Mouse (Mus musculus) limb, embryonic 13.5 days (tissue): ENCODE data around the gene Grin2d. TPM values are rescaled to one million over a fixed set of nuclear protein-coding genes. Genes with fewer than 3 reads are reported as not detected.
"Not testable (repeated sequence)": the region's sequence is repeated elsewhere in the genome, so short reads cannot be mapped to it uniquely, and the experiment has no call there.

ENCODE experiments used
- ATAC-seq: fragments of 200-750 bp; cut with Nextera tagmentation; 2 replicates; pipeline ENCODE4 v1.8.0; 2017; ENCODE audit warnings: low read depth, moderate number of reproducible peaks, moderate TSS enrichment; ENCODE audit not compliant: low FRiP score
- H3K27ac ChIP-seq: fragments of 300-500 bp; sonication (generic); 2 replicates; pipeline ENCODE4 v1.5.1; 2015; ENCODE audit warnings: inconsistent platforms, mild to moderate bottlenecking, moderate library complexity
- H3K27me3 ChIP-seq: fragments of 300-500 bp; sonication (generic); 2 replicates; pipeline ENCODE4 v1.6.1; 2015; ENCODE audit warnings: mild to moderate bottlenecking, inconsistent platforms
- H3K36me3 ChIP-seq: fragments of 300-500 bp; sonication (generic); 2 replicates; pipeline ENCODE4 v1.6.1; 2015; ENCODE audit warnings: inconsistent platforms, mild to moderate bottlenecking, moderate library complexity
- H3K4me1 ChIP-seq: fragments of 300-500 bp; sonication (generic); 2 replicates; pipeline ENCODE4 v1.6.1; 2015; ENCODE audit warnings: inconsistent platforms
- H3K4me2 ChIP-seq: fragments of 300-500 bp; sonication (generic); replicated peaks from 2 replicates; pipeline ENCODE4 v1.6.1; 2015; ENCODE audit warnings: inconsistent platforms, mild to moderate bottlenecking, moderate library complexity
- H3K4me3 ChIP-seq: fragments of 300-500 bp; sonication (generic); 2 replicates; pipeline ENCODE4 v1.5.1; 2015; ENCODE audit warnings: moderate library complexity, mild to moderate bottlenecking, inconsistent platforms
- H3K9ac ChIP-seq: fragments of 300-500 bp; sonication (generic); 2 replicates; pipeline ENCODE4 v1.6.1; 2015; ENCODE audit warnings: mild to moderate bottlenecking, inconsistent platforms
- H3K9me3 ChIP-seq: fragments of 300-500 bp; sonication (generic); 2 replicates; pipeline ENCODE4 v1.6.1; 2016; ENCODE audit warnings: inconsistent platforms
- WGBS: fragments of 180-500 bp; shearing (Covaris S2); methylation state at CpG from one replicate; pipeline ENCODE4 v1.1.7; 2015; 5-methylcytosine and 5-hydroxymethylcytosine counted together
- polyA plus RNA-seq: library from polyadenylated mRNA; unstranded; fragments of >200 nt; fragmentation: Nextera tagmentation; extraction: Ambion mirVana; gene quantifications from 2 replicates; pipeline ENCODE4 v1.2.1, GENCODE M21; 2015

Grin2d gene
- polyA plus RNA-seq, 1 experiment from 2014 or later = 0.43 TPM

DNA sequence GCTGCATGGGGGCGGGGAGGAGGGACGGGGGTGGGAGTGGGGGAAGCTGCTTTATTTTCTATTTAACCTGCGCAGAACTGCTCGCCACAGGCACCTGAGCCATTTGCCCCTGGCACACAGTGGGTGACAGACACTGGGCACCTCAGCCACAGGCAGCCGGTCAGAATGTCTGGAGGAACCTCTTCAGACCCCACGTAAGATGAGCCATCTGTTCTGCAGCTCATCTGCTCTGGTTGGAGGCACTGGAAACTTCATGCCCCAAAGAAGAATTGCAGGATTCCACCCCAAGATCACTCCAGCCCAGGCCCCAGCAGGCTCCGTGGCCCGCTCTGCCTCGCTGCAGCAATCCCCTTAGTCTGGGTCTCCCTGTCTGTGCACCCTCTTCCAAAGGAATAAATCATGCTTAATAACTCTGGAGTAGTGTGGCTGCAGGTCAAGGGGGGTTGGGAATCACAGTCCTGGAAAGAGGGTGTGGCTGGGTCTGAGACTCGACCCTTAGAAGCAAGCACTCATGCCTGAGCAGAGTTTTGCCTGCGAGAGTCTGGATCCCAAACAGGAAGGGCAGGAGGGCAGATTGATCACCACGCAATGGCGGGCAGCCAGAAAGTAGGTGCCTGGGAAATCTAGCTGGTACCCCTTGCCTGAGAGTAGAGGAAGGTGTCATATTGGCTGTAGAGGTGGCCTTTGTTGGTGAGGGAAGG is 39.0 kb upstream of the Grin2d start:
- no peaks in the 10 kb centered on the region for H3K27me3 ChIP-seq
- peak; percentile 9 for ATAC-seq
- peak overlapping the region; percentile 60 for H3K9ac ChIP-seq
- H3K27ac ChIP-seq = peak overlapping the region; percentile 93
- peak overlapping the region; percentile 65 for H3K4me2 ChIP-seq
- peaks cover 63% of the 10 kb centered on the region for H3K4me1 ChIP-seq
- WGBS = 19% methylated on average over 13 of the region's 13 CpGs
- no peaks in the 10 kb centered on the region for H3K9me3 ChIP-seq
- peaks cover 9% of the 10 kb centered on the region for H3K36me3 ChIP-seq
- H3K4me3 ChIP-seq = peak overlapping the region; percentile 37

DNA sequence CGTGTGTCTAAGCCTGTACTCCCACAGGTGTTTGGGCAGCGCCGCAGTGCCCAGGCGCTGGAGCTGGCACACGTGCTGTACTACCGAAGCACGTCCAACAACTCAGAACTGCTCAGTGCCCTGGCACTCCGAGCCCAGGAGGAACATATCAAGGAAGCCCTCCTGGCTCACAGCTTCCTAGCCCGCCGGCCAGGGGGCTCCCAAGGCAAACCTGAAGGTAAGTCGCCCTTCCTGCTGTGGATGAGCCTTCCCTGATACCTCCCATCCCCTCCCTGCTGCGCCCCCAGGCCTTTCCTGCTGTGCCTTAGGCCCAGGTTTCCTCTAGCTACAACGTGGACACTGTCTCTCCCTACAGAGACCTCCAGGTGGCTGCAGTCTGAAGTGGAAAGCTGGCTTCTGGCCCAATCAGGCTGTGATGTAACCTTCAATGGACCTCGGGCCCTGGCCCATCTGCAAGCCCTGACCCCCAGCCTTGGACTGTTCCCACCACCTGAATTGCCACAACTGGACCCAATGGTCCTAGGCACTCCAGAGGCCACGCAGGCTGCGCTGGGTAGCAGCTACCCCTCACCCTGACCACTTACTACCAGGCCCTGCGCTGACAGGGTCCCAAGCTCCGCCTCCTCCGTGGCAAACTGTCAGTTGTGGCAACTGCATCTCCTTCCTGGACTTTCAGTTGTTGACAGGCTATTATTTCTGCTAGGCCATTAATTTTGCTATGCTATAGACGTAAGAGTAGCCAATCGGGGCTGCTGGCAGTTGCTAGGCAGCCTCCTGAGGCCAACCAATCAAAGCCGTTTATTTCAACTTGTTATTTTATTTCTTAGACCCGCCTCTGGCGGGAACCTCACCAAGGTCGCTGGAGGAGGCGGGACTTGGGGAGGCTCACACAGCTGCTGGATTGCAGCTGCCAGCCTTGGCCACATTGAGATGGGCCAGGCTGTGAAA is 38.2 kb upstream of the Grin2d start:
- Histone ChIP-seq H3K9ac (peak overlapping the region; percentile 67), H3K27ac (peak overlapping the region; percentile 93), H3K27me3 (no peaks in the 10 kb centered on the region), H3K4me3 (peak overlapping the region; percentile 37), H3K4me2 (peak overlapping the region; percentile 65), H3K9me3 (no peaks in the 10 kb centered on the region), H3K36me3 (peaks cover 10% of the 10 kb centered on the region), H3K4me1 (peaks cover 55% of the 10 kb centered on the region)
- peak; percentile 87 for ATAC-seq
- WGBS = 33% methylated on average over 26 of the region's 26 CpGs

DNA sequence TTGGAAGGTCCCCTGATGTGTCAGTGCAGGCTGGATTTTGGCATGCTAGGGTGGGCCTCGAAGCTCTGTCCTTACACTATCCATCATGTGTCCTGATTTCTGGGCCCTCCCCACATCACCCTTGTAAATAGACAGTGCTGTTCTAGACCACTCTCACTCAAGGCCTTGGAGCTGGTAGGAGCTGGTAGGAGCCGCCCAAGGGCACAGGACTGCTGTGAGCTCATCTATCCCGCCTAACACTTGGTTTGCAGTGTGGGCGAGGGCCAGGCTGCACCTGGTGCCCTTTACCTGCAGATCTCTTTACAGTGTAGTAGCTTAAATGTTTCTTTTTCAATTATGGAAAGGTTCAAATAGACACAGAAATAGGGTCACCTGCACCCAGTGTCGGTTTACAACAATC is 36.8 kb upstream of the Grin2d start:
- no peak overlapping the region for H3K4me2 ChIP-seq
- H3K9ac ChIP-seq = no peak overlapping the region
- H3K4me1 ChIP-seq = peaks cover 41% of the 10 kb centered on the region
- H3K9me3 ChIP-seq = no peaks in the 10 kb centered on the region; the same call in 1 of the 2 replicates
- H3K4me3 ChIP-seq = no peak overlapping the region
- no peak overlapping the region for H3K27ac ChIP-seq
- no peaks in the 10 kb centered on the region for H3K27me3 ChIP-seq
- no peak for ATAC-seq
- WGBS = 85% methylated on average over 5 of the region's 5 CpGs
- peaks cover 22% of the 10 kb centered on the region for H3K36me3 ChIP-seq

DNA sequence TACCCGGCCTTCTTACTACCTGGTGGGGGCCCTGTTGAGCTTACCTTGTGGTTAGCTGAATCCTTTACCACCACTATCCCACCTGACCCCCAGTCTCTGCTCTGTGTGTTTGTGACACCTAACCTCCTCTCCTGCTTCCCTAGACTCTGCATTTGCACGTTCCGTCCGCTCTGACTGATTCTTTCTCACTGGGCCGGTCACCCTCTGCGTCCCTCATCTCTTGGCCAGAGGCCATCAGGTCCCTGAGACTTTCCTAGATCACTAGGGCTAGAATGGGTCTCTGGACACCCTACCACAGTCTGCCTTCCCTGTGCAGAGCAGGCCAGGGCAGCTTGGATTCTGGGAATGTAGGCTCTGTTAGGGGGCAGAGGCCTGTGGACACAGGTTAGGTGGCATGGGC is 35.9 kb upstream of the Grin2d start:
- no peaks in the 10 kb centered on the region; the same call in 1 of the 2 replicates for H3K9me3 ChIP-seq
- peaks cover 29% of the 10 kb centered on the region for H3K36me3 ChIP-seq
- H3K4me2 ChIP-seq = no peak overlapping the region; the same call in 1 of the 2 replicates
- no peak for ATAC-seq
- WGBS = 87% methylated on average over 6 of the region's 6 CpGs
- H3K4me1 ChIP-seq = peaks cover 32% of the 10 kb centered on the region
- no peak overlapping the region for H3K4me3 ChIP-seq
- H3K9ac ChIP-seq = peak overlapping the region; percentile 26; the same call in 1 of the 2 replicates
- peak overlapping the region; percentile 39 for H3K27ac ChIP-seq
- H3K27me3 ChIP-seq = no peaks in the 10 kb centered on the region

DNA sequence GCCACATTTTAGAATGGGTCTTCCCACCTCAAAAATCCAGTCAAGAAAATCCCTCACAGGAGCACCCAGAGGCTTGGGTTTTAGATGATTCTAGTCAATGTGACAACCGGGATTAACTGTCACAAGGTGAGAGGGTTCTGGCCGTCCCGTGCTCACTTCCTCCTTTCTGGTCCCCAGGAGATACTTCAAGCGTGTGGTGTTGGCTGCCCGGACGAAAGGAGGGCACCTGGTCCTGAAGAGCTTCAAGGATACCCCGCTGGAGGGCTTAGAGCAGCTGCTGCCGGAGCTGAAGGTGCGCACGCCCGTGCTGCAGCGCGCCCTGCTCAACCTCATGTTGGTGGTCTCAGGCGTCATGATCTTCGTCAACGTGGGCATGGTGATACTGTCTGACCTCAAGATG is 31.0 kb upstream of the Grin2d start:
- ATAC-seq = no peak
- no peak overlapping the region for H3K27ac ChIP-seq

DNA sequence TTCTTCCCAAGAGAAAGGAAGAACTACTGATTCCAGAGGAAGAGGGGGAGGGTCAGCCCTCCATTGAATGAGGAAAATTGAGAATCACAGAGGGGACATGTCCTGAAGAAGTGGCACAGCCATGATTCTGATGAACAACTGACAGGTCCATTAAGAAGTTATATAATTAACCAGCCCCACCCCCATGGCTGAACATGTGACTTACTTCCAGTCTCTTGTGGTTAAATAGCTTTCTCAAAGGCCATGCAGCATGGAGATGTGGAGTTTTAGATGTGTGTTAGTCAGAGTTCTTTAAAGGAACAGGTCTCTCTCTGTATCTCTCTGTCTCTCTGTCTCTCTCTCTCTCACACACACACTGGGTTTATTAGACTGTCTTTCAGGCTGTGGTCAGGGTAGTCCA is 30.2 kb upstream of the Grin2d start:
- H3K27me3 ChIP-seq = no peaks in the 10 kb centered on the region
- no peak overlapping the region for H3K27ac ChIP-seq
- no peak overlapping the region for H3K4me3 ChIP-seq
- no peaks in the 10 kb centered on the region for H3K4me1 ChIP-seq
- H3K9me3 ChIP-seq = no peaks in the 10 kb centered on the region; the same call in 1 of the 2 replicates
- H3K9ac ChIP-seq = no peak overlapping the region
- no peak overlapping the region for H3K4me2 ChIP-seq
- no peak for ATAC-seq
- H3K36me3 ChIP-seq = peaks cover 36% of the 10 kb centered on the region

More for the DNA sequence above, 31.0 kb upstream of the Grin2d start:
- Histone ChIP-seq H3K4me3 (no peak overlapping the region), H3K4me2 (no peak overlapping the region), H3K9ac (no peak overlapping the region), H3K9me3 (no peaks in the 10 kb centered on the region; the same call in 1 of the 2 replicates), H3K27me3 (no peaks in the 10 kb centered on the region), H3K4me1 (peaks cover under 1% of the 10 kb centered on the region; the same call in 1 of the 2 replicates), H3K36me3 (peaks cover 36% of the 10 kb centered on the region)
- 93% methylated on average over 16 of the region's 16 CpGs for WGBS

DNA sequence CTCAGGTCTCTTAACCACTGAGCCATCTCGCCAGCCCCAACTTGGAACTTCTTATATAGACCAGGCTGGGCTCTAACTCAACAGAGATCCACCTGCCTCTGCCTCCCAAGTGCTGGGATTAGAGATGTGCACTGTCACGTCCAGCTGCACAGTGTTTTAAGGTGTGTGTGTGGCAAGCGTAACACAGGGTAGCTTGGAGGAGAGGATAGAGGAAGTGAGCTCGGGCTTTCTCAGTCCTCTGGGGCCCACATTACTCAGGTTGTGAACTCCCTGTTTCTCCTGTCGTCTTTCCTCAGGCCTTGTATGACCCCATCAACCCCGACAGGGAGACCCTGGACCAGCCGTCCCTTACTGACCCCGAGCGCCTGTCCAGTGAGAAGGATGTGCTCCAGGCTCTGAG is 28.4 kb upstream of the Grin2d start:
- H3K4me1 ChIP-seq = no peaks in the 10 kb centered on the region
- H3K4me3 ChIP-seq = no peak overlapping the region
- H3K27me3 ChIP-seq = no peaks in the 10 kb centered on the region
- no peak for ATAC-seq
- no peak overlapping the region for H3K27ac ChIP-seq
- no peak overlapping the region for H3K4me2 ChIP-seq
- no peak overlapping the region for H3K9ac ChIP-seq
- no peaks in the 10 kb centered on the region; the same call in 1 of the 2 replicates for H3K9me3 ChIP-seq
- 93% methylated on average over 9 of the region's 9 CpGs for WGBS
- H3K36me3 ChIP-seq = peaks cover 36% of the 10 kb centered on the region

DNA sequence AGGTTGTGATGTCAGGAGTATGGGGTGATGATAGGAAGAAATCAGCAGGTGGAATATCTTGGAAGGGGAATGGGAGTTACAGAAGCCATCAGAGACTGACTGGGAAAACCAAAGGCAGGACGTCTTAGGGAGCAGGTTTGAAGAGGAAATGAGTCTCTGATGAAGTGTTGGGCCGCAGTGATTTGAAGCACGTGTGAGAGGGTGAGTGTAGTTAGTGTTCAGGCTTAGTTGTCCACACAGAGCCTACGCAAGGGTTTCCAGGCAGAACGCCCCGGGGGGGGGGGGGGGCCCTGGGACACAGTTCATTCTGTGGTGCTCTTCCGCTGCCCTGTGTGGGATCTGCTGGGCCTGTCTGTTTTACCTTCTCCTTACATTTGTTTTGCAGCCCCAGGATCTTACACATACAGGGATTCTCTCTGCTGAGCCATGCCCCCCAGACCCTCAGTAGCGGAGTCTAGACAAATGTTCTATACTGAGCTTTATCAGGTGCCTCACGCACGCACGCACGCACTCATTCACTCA is 24.4 kb upstream of the Grin2d start:
- no peaks in the 10 kb centered on the region; the same call in 1 of the 2 replicates for H3K36me3 ChIP-seq
- no peak overlapping the region for H3K4me2 ChIP-seq
- no peak for ATAC-seq
- WGBS = 65% methylated on average over 12 of the region's 12 CpGs
- H3K9ac ChIP-seq = no peak overlapping the region
- no peaks in the 10 kb centered on the region for H3K9me3 ChIP-seq
- no peak overlapping the region for H3K4me3 ChIP-seq
- H3K27ac ChIP-seq = 0 out of 2 replicates have a peak overlapping the region, but pooled peaks have one; percentile 39
- H3K27me3 ChIP-seq = no peaks in the 10 kb centered on the region
- H3K4me1 ChIP-seq = peaks cover 6% of the 10 kb centered on the region

DNA sequence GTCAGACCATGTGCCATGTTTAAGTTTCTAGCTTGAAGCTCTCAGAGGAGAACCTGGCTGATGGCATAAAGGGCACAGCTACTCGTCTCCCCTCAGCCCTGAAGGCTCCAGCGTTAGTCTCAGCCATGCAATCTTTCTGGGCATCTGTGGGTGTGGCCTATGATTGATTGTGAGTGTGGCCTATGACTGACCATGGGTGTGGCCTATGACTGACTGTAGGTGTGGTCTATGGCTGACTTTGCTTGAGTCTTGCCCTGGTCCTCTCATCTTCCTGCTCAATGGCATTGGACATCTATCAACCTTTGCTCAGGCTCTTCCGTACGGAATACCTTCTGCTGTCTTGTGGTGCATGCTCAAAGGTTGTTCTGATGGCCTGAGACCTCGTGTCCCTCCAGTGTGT is 23.4 kb upstream of the Grin2d start:
- 56% methylated on average over 5 of the region's 5 CpGs for WGBS
- H3K4me2 ChIP-seq = no peak overlapping the region
- no peaks in the 10 kb centered on the region for H3K9me3 ChIP-seq
- H3K4me3 ChIP-seq = no peak overlapping the region
- no peaks in the 10 kb centered on the region; the same call in 1 of the 2 replicates for H3K36me3 ChIP-seq
- no peak overlapping the region for H3K27ac ChIP-seq
- no peak for ATAC-seq
- H3K9ac ChIP-seq = no peak overlapping the region
- H3K4me1 ChIP-seq = peaks cover 10% of the 10 kb centered on the region
- H3K27me3 ChIP-seq = no peaks in the 10 kb centered on the region

DNA sequence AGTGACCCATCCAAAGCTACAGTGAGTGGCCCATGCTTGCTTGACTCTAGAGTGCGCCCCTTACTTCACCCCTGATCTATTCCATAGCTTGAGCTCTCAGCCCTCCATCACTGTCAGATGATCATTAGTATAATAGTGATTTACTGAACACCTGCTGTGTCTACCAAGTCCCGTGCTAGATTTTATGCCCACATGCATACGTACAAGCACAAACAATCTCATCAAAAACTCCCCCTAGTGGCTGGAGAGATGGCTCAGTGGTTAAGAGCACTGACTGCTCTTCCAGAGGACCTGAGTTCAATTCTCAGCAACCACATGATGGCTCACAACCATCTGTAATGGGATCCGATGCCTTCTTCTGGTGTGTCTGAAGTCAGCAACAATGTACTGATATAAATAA is 19.9 kb upstream of the Grin2d start:
- WGBS = 52% methylated on average over 4 of the region's 4 CpGs
- not testable (repeated sequence) for ATAC-seq, H3K27me3 ChIP-seq, H3K9me3 ChIP-seq, H3K36me3 ChIP-seq
- H3K9ac ChIP-seq = peak overlapping the region; percentile 79; the same call in 1 of the 2 replicates
- H3K4me3 ChIP-seq = peak overlapping the region; percentile 59; the same call in 1 of the 2 replicates
- H3K4me2 ChIP-seq = peak overlapping the region; percentile 92
- peaks cover 14% of the 10 kb centered on the region for H3K4me1 ChIP-seq
- peak overlapping the region; percentile 82; the same call in 1 of the 2 replicates for H3K27ac ChIP-seq

DNA sequence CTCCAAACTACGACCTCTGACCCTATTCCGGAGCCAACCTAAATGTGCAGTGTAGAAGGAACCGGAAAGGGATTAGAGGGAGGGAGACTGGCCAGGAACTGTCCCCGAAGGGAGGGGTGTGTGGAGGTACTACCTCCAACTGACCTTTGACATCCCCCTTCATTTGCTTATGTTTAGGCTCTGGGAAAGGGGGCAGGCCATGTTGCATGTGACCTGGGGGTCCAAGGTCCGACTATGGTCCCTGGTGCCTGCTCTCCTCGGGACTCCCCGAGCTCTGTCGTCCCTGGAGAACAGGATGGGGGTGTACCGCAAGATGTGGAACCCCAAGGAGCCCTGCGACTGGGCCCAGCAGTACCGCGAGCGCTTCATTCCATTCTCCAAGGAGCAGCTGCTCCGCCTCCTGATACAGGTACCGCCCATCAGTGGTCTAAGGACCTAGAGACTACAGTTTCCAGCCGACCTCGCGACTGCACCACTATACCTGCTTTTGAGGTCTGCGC is 19.1 kb upstream of the Grin2d start:
- Histone ChIP-seq H3K4me3 (peak overlapping the region; percentile 59), H3K9me3 (no peaks in the 10 kb centered on the region), H3K27ac (peak overlapping the region; percentile 82), H3K27me3 (no peaks in the 10 kb centered on the region), H3K36me3 (no peaks in the 10 kb centered on the region; the same call in 1 of the 2 replicates), H3K9ac (peak overlapping the region; percentile 79), H3K4me2 (peak overlapping the region; percentile 92), H3K4me1 (peaks cover 14% of the 10 kb centered on the region)
- 3% methylated on average over 19 of the region's 19 CpGs for WGBS
- peak; percentile 38 for ATAC-seq
